14 mouse cellular contexts compared by ENCODE assay signal in genomic region chr6:91708919-91709318, GRCm38 (mm10). TPM values are rescaled to one million over a fixed set of nuclear protein-coding genes. Genes with fewer than 3 reads are reported as not detected.
DNase-seq lines count a peak whose midpoint lies in the region; ATAC-seq and TF ChIP-seq lines count a peak whose summit lies in the region.
"Had no signal": no experiment of that assay in that cellular context is flagged by ENCODE, and none has a peak within 500 bp of the region (broad histone marks: within the 10 kb centered on the region; RNA-seq: fewer than 3 reads in every experiment).

No protein-coding gene starts in this region.

- peaks cover 23% of the 10 kb centered on the region for H3K4me1 ChIP-seq in intestine, postnatal 0 days (replicated peaks; ENCODE audit: control insufficient read depth, insufficient read depth, low read length)
- H3K4me1 ChIP-seq in intestine, embryonic 15.5 days (replicated peaks), result peaks cover 49% of the 10 kb centered on the region
- H3K4me1 ChIP-seq in forebrain, postnatal 0 days (ENCODE audit: insufficient read depth), result peaks cover 8% of the 10 kb centered on the region
- peaks cover 39% of the 10 kb centered on the region for H3K4me1 ChIP-seq in neural tube, embryonic 15.5 days

- TF ChIP-seq CTCF in intestine, postnatal 0 days (IDR thresholded peaks at IDR 0.05; ENCODE audit: low read depth), result peak; percentile 47
- TF ChIP-seq CTCF in forebrain, postnatal 0 days (IDR thresholded peaks at IDR 0.05; ENCODE audit: low read depth), result peak; percentile 34; the same call in 1 of the 2 replicates

- H3K4me3 ChIP-seq in intestine, postnatal 0 days (ENCODE audit: low read depth, low read length), result no peak overlapping the region
- no peak overlapping the region for H3K4me3 ChIP-seq in intestine, embryonic 15.5 days (replicated peaks)
- H3K4me3 ChIP-seq in forebrain, postnatal 0 days (ENCODE audit: low read depth, low read length), result no peak overlapping the region
- no peak overlapping the region for H3K4me3 ChIP-seq in neural tube, embryonic 15.5 days (replicated peaks)
- H3K4me3 ChIP-seq: embryonic facial prominence, embryonic 15.5 days had no signal

- peak; percentile 30 for DNase-seq in retina, postnatal 1 day
- DNase-seq in retina, embryonic 14.5 days (ENCODE audit: low spot score), result no peak
- no peak for DNase-seq in forebrain, postnatal 0 days
- DNase-seq in frontal cortex, postnatal 36 days (ENCODE audit: low spot score in 2 of 2), result no peak
- DNase-seq in gastrocnemius, adult 18-20 months (ENCODE audit: low spot score), result no peak
- DNase-seq: adrenal gland, adult 8-10 months; gastrocnemius, postnatal 14 days; heart, postnatal 4 days; kidney, postnatal 36 days; thymus, adult 2 months had no signal

- H3K9ac ChIP-seq in intestine, postnatal 0 days (ENCODE audit: low read depth, low read length), result no peak overlapping the region
- H3K9ac ChIP-seq in intestine, embryonic 15.5 days, result no peak overlapping the region
- H3K9ac ChIP-seq in forebrain, postnatal 0 days, result no peak overlapping the region
- no peak overlapping the region for H3K9ac ChIP-seq in neural tube, embryonic 15.5 days (replicated peaks)
- H3K9ac ChIP-seq: embryonic facial prominence, embryonic 15.5 days had no signal

- no peak for ATAC-seq in intestine, postnatal 0 days
- ATAC-seq in intestine, embryonic 15.5 days, result no peak
- no peak for ATAC-seq in forebrain, postnatal 0 days
- ATAC-seq in neural tube, embryonic 15.5 days (ENCODE audit: low FRiP score), result no peak

- 96% methylated on average over 1 of the region's 2 CpGs for WGBS in intestine, postnatal 0 days
- WGBS in intestine, embryonic 15.5 days, result 92% methylated on average over 2 of the region's 2 CpGs
- whole genome bisulfite sequencing in forebrain, postnatal 0 days, result 100% methylated on average over 1 of the region's 2 CpGs
- 92% methylated on average over 1 of the region's 2 CpGs for WGBS in neural tube, embryonic 15.5 days

- H3K27me3 ChIP-seq in intestine, postnatal 0 days (replicated peaks; ENCODE audit: control insufficient read depth, insufficient read depth, low read length), result no peaks in the 10 kb centered on the region
- H3K27me3 ChIP-seq in intestine, embryonic 15.5 days (replicated peaks), result no peaks in the 10 kb centered on the region
- no peaks in the 10 kb centered on the region for H3K27me3 ChIP-seq in forebrain, postnatal 0 days (ENCODE audit: insufficient read depth, low read length)
- no peaks in the 10 kb centered on the region for H3K27me3 ChIP-seq in neural tube, embryonic 15.5 days (replicated peaks)
- H3K27me3 ChIP-seq: embryonic facial prominence, embryonic 15.5 days had no signal

- H3K36me3 ChIP-seq in intestine, postnatal 0 days (ENCODE audit: control insufficient read depth, insufficient read depth), result peaks cover 35% of the 10 kb centered on the region
- H3K36me3 ChIP-seq in intestine, embryonic 15.5 days, result peaks cover 12% of the 10 kb centered on the region
- H3K36me3 ChIP-seq in forebrain, postnatal 0 days (ENCODE audit: insufficient read depth), result peaks cover 27% of the 10 kb centered on the region
- H3K36me3 ChIP-seq in neural tube, embryonic 15.5 days, result peaks cover 21% of the 10 kb centered on the region

- H3K9me3 ChIP-seq in intestine, postnatal 0 days (ENCODE audit: control insufficient read depth), result no peaks in the 10 kb centered on the region
- H3K9me3 ChIP-seq in intestine, embryonic 15.5 days, result no peaks in the 10 kb centered on the region
- H3K9me3 ChIP-seq in forebrain, postnatal 0 days (ENCODE audit: low read length), result no peaks in the 10 kb centered on the region
- no peaks in the 10 kb centered on the region for H3K9me3 ChIP-seq in neural tube, embryonic 15.5 days (replicated peaks)
- H3K9me3 ChIP-seq: embryonic facial prominence, embryonic 15.5 days had no signal

- no peak overlapping the region for H3K27ac ChIP-seq in intestine, postnatal 0 days (ENCODE audit: low read depth, low read length)
- H3K27ac ChIP-seq in intestine, embryonic 15.5 days, result no peak overlapping the region
- no peak overlapping the region for H3K27ac ChIP-seq in forebrain, postnatal 0 days (ENCODE audit: low read depth, low read length)
- H3K27ac ChIP-seq in neural tube, embryonic 15.5 days (replicated peaks), result peak overlapping the region; percentile 78
- H3K27ac ChIP-seq: embryonic facial prominence, embryonic 15.5 days had no signal

- no peak overlapping the region for H3K4me2 ChIP-seq in intestine, postnatal 0 days (replicated peaks; ENCODE audit: low read depth)
- H3K4me2 ChIP-seq in intestine, embryonic 15.5 days (replicated peaks), result no peak overlapping the region
- no peak overlapping the region for H3K4me2 ChIP-seq in forebrain, postnatal 0 days (ENCODE audit: low read depth)
- no peak overlapping the region for H3K4me2 ChIP-seq in neural tube, embryonic 15.5 days
- H3K4me2 ChIP-seq: embryonic facial prominence, embryonic 15.5 days had no signal

RNA-seq across cellular contexts. Expression of gene Slc6a6, which starts 25.1 kb away (rescaled TPM):
- 109 and 127 TPM in 2 replicates for polyA plus RNA-seq in intestine, postnatal 0 days (2015; fragmentation: Nextera tagmentation; extraction: Ambion mirVana)
- 78.0 and 87.9 TPM in 2 replicates for polyA plus RNA-seq in intestine, embryonic 15.5 days (2015; fragmentation: Nextera tagmentation; extraction: Ambion mirVana)
- 72.2 and 101 TPM in 2 replicates for total RNA-seq in forebrain, postnatal 0 days (2014; rRNA removed)
- polyA plus RNA-seq in forebrain, postnatal 0 days (2015; fragmentation: Nextera tagmentation; extraction: Ambion mirVana), result 89.5 and 139 TPM in 2 replicates
- 89.5 and 102 TPM in 2 replicates for polyA plus RNA-seq in neural tube, embryonic 15.5 days (2015; fragmentation: Nextera tagmentation; extraction: Ambion mirVana)
- 10 to 100 TPM; 51.2 to 80.6 TPM for total RNA-seq in gastrocnemius, adult 18-20 months (2021)
